Mouse (Mus musculus) G1E-ER4 (cell line): ENCODE results near the gene Depdc5. TPM values are rescaled to one million over a fixed set of nuclear protein-coding genes. Genes with fewer than 3 reads are reported as not detected.
A peak's percentile ranks its signal among the peaks of the same experiment; 100 is the strongest.

Experiments used
- GATA1 ChIP-seq: IDR thresholded peaks from one replicate; pipeline ENCODE4 v1.8.0; 2012; ENCODE audit warnings: low read length, inconsistent platforms
- polyA plus RNA-seq: library from polyadenylated mRNA; stranded (reverse); fragments of >175 nt; gene quantifications from 2 replicates; pipeline ENCODE4 v1.2.3, GENCODE M21; 2012

The Depdc5 gene
- polyA plus RNA-seq, result 1.9 and 4.1 TPM in 2 replicates

- TF ChIP-seq GATA1, result no peak
Measured at GRCm38 (mm10) chr5:32863253-32864228, at the start of gene Depdc5. Depdc5 (plus strand) TSS chr5:32863701.

- TF ChIP-seq GATA1, result no peak
Measured at GRCm38 (mm10) chr5:32815396-32815795, 48.1 kb upstream of the Depdc5 start.

- TF ChIP-seq GATA1, result no peak
Measured at GRCm38 (mm10) chr5:32820471-32820870, 43.0 kb upstream of the Depdc5 start.

GRCm38 (mm10) chr5:32827009-32827408 is 36.5 kb upstream of the Depdc5 start, which contains the start of gene Gm20671:
Gm20671 (minus strand) TSS chr5:32827109.
- no peak for TF ChIP-seq GATA1

- no peak for TF ChIP-seq GATA1
Measured at GRCm38 (mm10) chr5:32830054-32830453, 33.4 kb upstream of the Depdc5 start.

- TF ChIP-seq GATA1, result peak; percentile 40
Measured at GRCm38 (mm10) chr5:32834497-32834896, 29.0 kb upstream of the Depdc5 start.

GRCm38 (mm10) chr5:32836976-32837375 is 26.5 kb upstream of the Depdc5 start:
- no peak for TF ChIP-seq GATA1

- TF ChIP-seq GATA1, result no peak
Measured at GRCm38 (mm10) chr5:32840029-32840428, 23.5 kb upstream of the Depdc5 start.

GRCm38 (mm10) chr5:32849178-32849577 is 14.3 kb upstream of the Depdc5 start:
- TF ChIP-seq GATA1, result no peak

- TF ChIP-seq GATA1, result no peak
Measured at GRCm38 (mm10) chr5:32852026-32852425, 11.5 kb upstream of the Depdc5 start.

- TF ChIP-seq GATA1, result no peak
Measured at GRCm38 (mm10) chr5:32853731-32854507, 9.6 kb upstream of the Depdc5 start, which contains the start of gene Prr14l. Prr14l (minus strand) TSS chr5:32854256.

GRCm38 (mm10) chr5:32854818-32855217 is 8.7 kb upstream of the Depdc5 start:
- no peak for TF ChIP-seq GATA1

GRCm38 (mm10) chr5:32857781-32858220 is 5.7 kb upstream of the Depdc5 start:
- TF ChIP-seq GATA1, result no peak

GRCm38 (mm10) chr5:32861082-32861481 is 2.4 kb upstream of the Depdc5 start:
- no peak for TF ChIP-seq GATA1

- TF ChIP-seq GATA1, result no peak
Measured at GRCm38 (mm10) chr5:32862469-32863132, 900 bp upstream of the Depdc5 start.
